Mouse (Mus musculus) intestine, embryonic 16.5 days (tissue): ENCODE results near the gene Chd1l. TPM values are rescaled to one million over a fixed set of nuclear protein-coding genes. Genes with fewer than 3 reads are reported as not detected.

Experiments used
- ATAC-seq: fragments of 200-750 bp; cut with Nextera tagmentation; 2 replicates; pipeline ENCODE4 v1.8.0; 2017; ENCODE audit warnings: moderate TSS enrichment, moderate library complexity
- H3K27ac ChIP-seq: fragments of 300-500 bp; sonication (generic); 2 replicates; pipeline ENCODE4 v1.5.1; 2014; ENCODE audit warnings: mild to moderate bottlenecking, low read length
- H3K27me3 ChIP-seq: fragments of 300-500 bp; sonication (generic); replicated peaks from 2 replicates; pipeline ENCODE4 v1.6.1; 2014; ENCODE audit warnings: low read length, control low read depth, mixed read lengths; ENCODE audit not compliant: control insufficient read depth, insufficient read depth
- H3K36me3 ChIP-seq: fragments of 300-500 bp; sonication (generic); 2 replicates; pipeline ENCODE4 v1.6.1; 2014; ENCODE audit warnings: low read length, control low read depth; ENCODE audit not compliant: control insufficient read depth, insufficient read depth
- H3K4me1 ChIP-seq: fragments of 300-500 bp; sonication (generic); 2 replicates; pipeline ENCODE4 v1.6.1; 2014; ENCODE audit warnings: low read length, control low read depth, mixed read lengths; ENCODE audit not compliant: control insufficient read depth, insufficient read depth
- H3K4me2 ChIP-seq: fragments of 300-500 bp; sonication (generic); 2 replicates; pipeline ENCODE4 v1.6.1; 2014; ENCODE audit warnings: low read depth, low read length, control low read depth
- H3K4me3 ChIP-seq: fragments of 300-500 bp; sonication (generic); 2 replicates; pipeline ENCODE4 v1.5.1; 2014; ENCODE audit warnings: mild to moderate bottlenecking, low read length
- H3K9ac ChIP-seq: fragments of 300-500 bp; sonication (generic); 2 replicates; pipeline ENCODE4 v1.6.1; 2014; ENCODE audit warnings: low read depth, low read length
- H3K9me3 ChIP-seq: fragments of 300-500 bp; sonication (generic); 2 replicates; pipeline ENCODE4 v1.6.1; 2016; ENCODE audit warnings: low read length, control low read depth; ENCODE audit not compliant: control insufficient read depth
- WGBS: fragments of 180-500 bp; shearing (Covaris S2); extraction: QIAGEN DNeasy Blood & Tissue Kit; methylation state at CpG from one replicate; pipeline ENCODE4 v1.1.7; 2014; 5-methylcytosine and 5-hydroxymethylcytosine counted together
- polyA plus RNA-seq: library from polyadenylated mRNA; unstranded; fragments of >200 nt; fragmentation: Nextera tagmentation; extraction: Ambion mirVana; gene quantifications from 2 replicates; pipeline ENCODE4 v1.2.1, GENCODE M21; 2015

Chd1l gene
- polyA plus RNA-seq, 1 experiment from 2014 or later = 17.3 TPM

GRCm38 (mm10) chr3:97600050-97600832 lies 9.8 kb downstream of the Chd1l start:
- H3K27me3 ChIP-seq = no peaks in the 10 kb centered on the region
- no peak overlapping the region for H3K9ac ChIP-seq
- H3K4me2 ChIP-seq = no peak overlapping the region
- no peaks in the 10 kb centered on the region for H3K9me3 ChIP-seq
- 90% methylated on average over 3 of the region's 3 CpGs for WGBS
- H3K27ac ChIP-seq = no peak overlapping the region
- H3K4me1 ChIP-seq = no peaks in the 10 kb centered on the region
- peaks cover 7% of the 10 kb centered on the region; the same call in 1 of the 2 replicates for H3K36me3 ChIP-seq
- no peak for ATAC-seq
- H3K4me3 ChIP-seq = no peak overlapping the region

GRCm38 (mm10) chr3:97596796-97597195 lies 13.2 kb downstream of the Chd1l start:
- no peak; the same call in 1 of the 2 replicates for ATAC-seq

GRCm38 (mm10) chr3:97595066-97595465 lies 14.9 kb downstream of the Chd1l start:
- no peaks in the 10 kb centered on the region for H3K4me1 ChIP-seq
- no peak for ATAC-seq
- 89% methylated on average over 6 of the region's 6 CpGs for WGBS
- H3K36me3 ChIP-seq = peaks cover 7% of the 10 kb centered on the region
- no peak overlapping the region for H3K9ac ChIP-seq
- no peaks in the 10 kb centered on the region for H3K27me3 ChIP-seq
- H3K27ac ChIP-seq = no peak overlapping the region
- H3K4me2 ChIP-seq = no peak overlapping the region
- H3K9me3 ChIP-seq = no peaks in the 10 kb centered on the region
- no peak overlapping the region for H3K4me3 ChIP-seq

More at GRCm38 (mm10) chr3:97596796-97597195, 13.2 kb downstream of the Chd1l start:
- Histone ChIP-seq H3K27ac (no peak overlapping the region), H3K36me3 (peaks cover 7% of the 10 kb centered on the region; the same call in 1 of the 2 replicates), H3K4me1 (no peaks in the 10 kb centered on the region), H3K4me2 (no peak overlapping the region), H3K27me3 (no peaks in the 10 kb centered on the region), H3K9ac (no peak overlapping the region), H3K9me3 (no peaks in the 10 kb centered on the region), H3K4me3 (no peak overlapping the region)
- 61% methylated on average over 8 of the region's 8 CpGs for WGBS

GRCm38 (mm10) chr3:97594140-97594539 lies 15.9 kb downstream of the Chd1l start:
- no peak overlapping the region for H3K4me3 ChIP-seq
- 87% methylated on average over 13 of the region's 13 CpGs for WGBS
- no peaks in the 10 kb centered on the region for H3K27me3 ChIP-seq
- H3K9ac ChIP-seq = no peak overlapping the region
- no peaks in the 10 kb centered on the region for H3K4me1 ChIP-seq
- H3K9me3 ChIP-seq = no peaks in the 10 kb centered on the region
- no peak overlapping the region for H3K27ac ChIP-seq
- no peak overlapping the region for H3K4me2 ChIP-seq
- peaks cover 3% of the 10 kb centered on the region; the same call in 1 of the 2 replicates for H3K36me3 ChIP-seq
- no peak for ATAC-seq

- Histone ChIP-seq H3K4me3 (no peak overlapping the region), H3K9me3 (no peaks in the 10 kb centered on the region), H3K27me3 (no peaks in the 10 kb centered on the region), H3K4me2 (no peak overlapping the region), H3K27ac (no peak overlapping the region), H3K4me1 (no peaks in the 10 kb centered on the region), H3K9ac (no peak overlapping the region), H3K36me3 (peaks cover 3% of the 10 kb centered on the region; the same call in 1 of the 2 replicates)
- no peak for ATAC-seq
- 95% methylated on average over 5 of the region's 5 CpGs for WGBS
These were observed 16.9 kb downstream of the Chd1l start for GRCm38 (mm10) chr3:97593089-97593488.

- no peak overlapping the region for H3K9ac ChIP-seq
- H3K4me3 ChIP-seq = no peak overlapping the region
- peaks cover 3% of the 10 kb centered on the region; the same call in 1 of the 2 replicates for H3K36me3 ChIP-seq
- no peak overlapping the region for H3K4me2 ChIP-seq
- H3K9me3 ChIP-seq = no peaks in the 10 kb centered on the region
- no peaks in the 10 kb centered on the region for H3K4me1 ChIP-seq
- 69% methylated on average over 8 of the region's 8 CpGs for WGBS
- no peak for ATAC-seq
- H3K27me3 ChIP-seq = no peaks in the 10 kb centered on the region
- no peak overlapping the region for H3K27ac ChIP-seq
These were observed 19.3 kb downstream of the Chd1l start for GRCm38 (mm10) chr3:97590699-97591098.

GRCm38 (mm10) chr3:97587656-97588055 lies 22.3 kb downstream of the Chd1l start:
- no peak overlapping the region for H3K4me2 ChIP-seq
- ATAC-seq = no peak
- no peak overlapping the region for H3K27ac ChIP-seq
- no peak overlapping the region for H3K4me3 ChIP-seq
- 52% methylated on average over 9 of the region's 9 CpGs for WGBS
- H3K4me1 ChIP-seq = no peaks in the 10 kb centered on the region
- no peaks in the 10 kb centered on the region for H3K9me3 ChIP-seq
- no peaks in the 10 kb centered on the region for H3K27me3 ChIP-seq
- peaks cover 3% of the 10 kb centered on the region; the same call in 1 of the 2 replicates for H3K36me3 ChIP-seq
- H3K9ac ChIP-seq = no peak overlapping the region

- no peaks in the 10 kb centered on the region for H3K4me1 ChIP-seq
- H3K4me3 ChIP-seq = no peak overlapping the region
- peak; percentile 38; the same call in 1 of the 2 replicates for ATAC-seq
- no peaks in the 10 kb centered on the region for H3K9me3 ChIP-seq
- H3K27ac ChIP-seq = no peak overlapping the region
- WGBS = 59% methylated on average over 18 of the region's 18 CpGs
- H3K36me3 ChIP-seq = peaks cover 6% of the 10 kb centered on the region
- H3K27me3 ChIP-seq = no peaks in the 10 kb centered on the region
- no peak overlapping the region for H3K4me2 ChIP-seq
- no peak overlapping the region for H3K9ac ChIP-seq
These were observed 24.4 kb downstream of the Chd1l start for GRCm38 (mm10) chr3:97585383-97586160.

- Histone ChIP-seq H3K4me1 (no peaks in the 10 kb centered on the region), H3K4me3 (no peak overlapping the region), H3K27ac (no peak overlapping the region), H3K4me2 (no peak overlapping the region), H3K9me3 (no peaks in the 10 kb centered on the region), H3K36me3 (peaks cover 3% of the 10 kb centered on the region; the same call in 1 of the 2 replicates), H3K27me3 (no peaks in the 10 kb centered on the region), H3K9ac (no peak overlapping the region)
- 89% methylated on average over 9 of the region's 9 CpGs for WGBS
- ATAC-seq = no peak
These were observed 36.2 kb downstream of the Chd1l start for GRCm38 (mm10) chr3:97573807-97574206.
